Mouse (Mus musculus): ENCODE results near the gene Gm12184. TPM values are rescaled to one million over a fixed set of nuclear protein-coding genes. Genes with fewer than 3 reads are reported as not detected.

Gm12184 gene
- polyA plus RNA-seq, 1 experiment, result 3.9 TPM

DNA sequence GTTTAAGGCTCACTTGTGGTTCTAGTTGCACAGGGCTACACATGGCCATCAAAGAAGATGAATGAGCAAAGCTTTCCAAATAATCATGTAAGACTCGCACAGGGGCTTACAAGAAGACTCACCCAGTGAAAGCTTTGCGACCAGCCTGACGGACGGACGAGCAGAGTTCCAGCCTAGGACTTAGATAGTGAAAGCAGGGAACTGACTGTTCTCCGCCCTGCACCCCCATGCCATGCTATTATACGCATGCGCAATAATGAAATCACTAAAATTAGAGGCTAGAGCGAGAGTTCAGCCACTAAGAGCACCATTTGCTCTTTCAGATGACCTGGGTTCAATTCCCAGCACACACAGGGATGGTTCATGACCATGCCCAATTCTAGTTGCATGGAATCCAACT, 49.2 kb downstream of the Gm12184 start:
- Histone ChIP-seq H3K4me1 (ENCODE audit: control insufficient read depth, insufficient read depth, insufficient read length, low read length) (no peaks in the 10 kb centered on the region), H3K27ac (ENCODE audit: insufficient read depth, low read depth, low read length) (no peak overlapping the region), H3K27me3 (ENCODE audit: control insufficient read depth, insufficient read depth, low read length) (no peaks in the 10 kb centered on the region), H3K4me3 (ENCODE audit: low read depth, low read length) (no peak overlapping the region), H3K36me3 (ENCODE audit: control insufficient read depth, insufficient read depth, low read length) (no peaks in the 10 kb centered on the region)
- TF ChIP-seq CTCF (IDR thresholded peaks at IDR 0.05; ENCODE audit: extremely low read depth, insufficient read length, insufficient replicate concordance, low read depth, low read length) (no peak), POLR2A (IDR thresholded peaks at IDR 0.05; ENCODE audit: low read depth, low read length) (no peak)
- WGBS, result 86% methylated on average over 9 of the region's 9 CpGs

DNA sequence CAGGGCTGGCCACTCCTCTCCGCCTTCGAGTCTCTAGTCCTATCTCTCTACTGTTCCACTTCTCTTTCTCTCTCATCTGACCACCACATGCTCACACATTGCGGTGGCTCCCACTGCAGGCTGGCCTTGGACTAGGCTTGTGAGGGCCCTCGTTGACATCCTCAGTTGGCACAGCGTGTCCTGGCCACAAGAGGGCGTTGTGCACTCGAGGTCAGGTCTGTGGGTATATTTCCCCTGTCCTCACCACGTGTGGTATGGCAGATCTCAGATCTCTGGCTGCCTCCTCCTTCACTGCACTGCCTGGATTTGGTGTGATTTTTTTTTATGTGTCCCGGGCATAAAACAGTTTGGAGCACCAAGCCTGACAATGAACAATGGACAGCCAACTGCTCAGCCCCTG, 49.8 kb downstream of the Gm12184 start:
- TF ChIP-seq POLR2A (IDR thresholded peaks at IDR 0.05; ENCODE audit: low read depth, low read length) (no peak), CTCF (IDR thresholded peaks at IDR 0.05; ENCODE audit: extremely low read depth, insufficient read length, insufficient replicate concordance, low read depth, low read length) (no peak)
- WGBS, result 43% methylated on average over 9 of the region's 9 CpGs

DNA sequence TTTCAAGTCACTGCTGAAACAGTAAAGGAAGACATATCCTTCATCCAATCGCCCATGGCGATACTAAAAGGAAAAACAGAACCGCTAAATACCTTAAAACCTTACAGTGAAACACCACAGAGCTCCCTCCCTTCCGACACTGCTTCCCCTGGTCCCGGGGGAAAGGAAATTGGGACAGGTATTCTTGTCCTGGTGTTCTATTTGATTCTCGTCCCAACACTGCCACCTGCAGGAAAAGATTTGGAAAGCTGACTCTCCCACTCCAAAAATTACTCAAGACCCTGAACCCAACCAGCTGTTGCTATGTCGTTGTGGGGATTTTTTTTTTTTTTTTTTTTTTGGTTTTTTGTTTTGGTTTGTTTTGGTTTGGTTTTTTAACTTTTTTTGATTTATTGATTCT, 51.0 kb downstream of the Gm12184 start:
- no peaks in the 10 kb centered on the region for H3K27me3 ChIP-seq (ENCODE audit: control insufficient read depth, insufficient read depth, low read length)
- TF ChIP-seq POLR2A (IDR thresholded peaks at IDR 0.05; ENCODE audit: low read depth, low read length) (no peak), CTCF (IDR thresholded peaks at IDR 0.05; ENCODE audit: extremely low read depth, insufficient read length, insufficient replicate concordance, low read depth, low read length) (peak; percentile 46; the same call in 1 of the 2 replicates)
- no peaks in the 10 kb centered on the region for H3K4me1 ChIP-seq (ENCODE audit: control insufficient read depth, insufficient read depth, insufficient read length, low read length)
- 4% methylated on average over 7 of the region's 7 CpGs for WGBS
- H3K36me3 ChIP-seq (ENCODE audit: control insufficient read depth, insufficient read depth, low read length), result no peaks in the 10 kb centered on the region
- H3K27ac ChIP-seq (ENCODE audit: insufficient read depth, low read depth, low read length), result no peak overlapping the region
- no peak overlapping the region for H3K4me3 ChIP-seq (ENCODE audit: low read depth, low read length)

More for the DNA sequence above, 49.8 kb downstream of the Gm12184 start:
- no peak overlapping the region for H3K27ac ChIP-seq (ENCODE audit: insufficient read depth, low read depth, low read length)
- H3K36me3 ChIP-seq (ENCODE audit: control insufficient read depth, insufficient read depth, low read length), result no peaks in the 10 kb centered on the region
- no peaks in the 10 kb centered on the region for H3K27me3 ChIP-seq (ENCODE audit: control insufficient read depth, insufficient read depth, low read length)
- H3K4me3 ChIP-seq (ENCODE audit: low read depth, low read length), result no peak overlapping the region
- no peaks in the 10 kb centered on the region for H3K4me1 ChIP-seq (ENCODE audit: control insufficient read depth, insufficient read depth, insufficient read length, low read length)

Other genes with a start within 250 kb of the Gm12184 start
- gene Rack1, start 26.3 kb downstream of the Gm12184 start, polyA plus RNA-seq (2012; rRNA removed), result 1,479 and 1,553 TPM in 2 replicates
- 10.0 and 18.7 TPM in 2 replicates for gene Trim41, start 9.3 kb downstream of the Gm12184 start, polyA plus RNA-seq (2012; rRNA removed)
- 4.9 and 12.6 TPM in 2 replicates for gene Trim7, start 515 bp downstream of the Gm12184 start, polyA plus RNA-seq (2012; rRNA removed)
- gene Irgm1, start 45.0 kb upstream of the Gm12184 start, polyA plus RNA-seq (2012; rRNA removed), result 1.8 and 7.4 TPM in 2 replicates
- gene Gm5431, start 75.6 kb upstream of the Gm12184 start, polyA plus RNA-seq (2012; rRNA removed), result 0.38 and 3.1 TPM in 2 replicates
- 5.0 and 10.9 TPM in 2 replicates for gene Psme2b, start 119.5 kb upstream of the Gm12184 start, polyA plus RNA-seq (2012; rRNA removed)
- 0.03 and 0.47 TPM in 2 replicates for gene Olfr56, start 152.2 kb upstream of the Gm12184 start, polyA plus RNA-seq (2012; rRNA removed)
- gene 9930111J21Rik1, start 152.7 kb upstream of the Gm12184 start, polyA plus RNA-seq (2012; rRNA removed), result 0.94 and 1.3 TPM in 2 replicates
- 0.01 and 0.13 TPM in 2 replicates for gene Gm12185, start 165.6 kb upstream of the Gm12184 start, polyA plus RNA-seq (2012; rRNA removed)
- 0.17 and 0.29 TPM in 2 replicates for gene Tgtp1, start 167.5 kb upstream of the Gm12184 start, polyA plus RNA-seq (2012; rRNA removed)
- gene 9930111J21Rik2, start 224.6 kb upstream of the Gm12184 start, polyA plus RNA-seq (2012; rRNA removed), result 0.48 and 0.85 TPM in 2 replicates
- 0.72 and 1.8 TPM in 2 replicates for gene Tgtp2, start 237.6 kb upstream of the Gm12184 start, polyA plus RNA-seq (2012; rRNA removed)
- 2.7 and 8.7 TPM in 2 replicates for gene Ifi47, start 249.9 kb upstream of the Gm12184 start, polyA plus RNA-seq (2012; rRNA removed)

All from small intestine, adult 2 months (tissue).